In the genomic region with DNA sequence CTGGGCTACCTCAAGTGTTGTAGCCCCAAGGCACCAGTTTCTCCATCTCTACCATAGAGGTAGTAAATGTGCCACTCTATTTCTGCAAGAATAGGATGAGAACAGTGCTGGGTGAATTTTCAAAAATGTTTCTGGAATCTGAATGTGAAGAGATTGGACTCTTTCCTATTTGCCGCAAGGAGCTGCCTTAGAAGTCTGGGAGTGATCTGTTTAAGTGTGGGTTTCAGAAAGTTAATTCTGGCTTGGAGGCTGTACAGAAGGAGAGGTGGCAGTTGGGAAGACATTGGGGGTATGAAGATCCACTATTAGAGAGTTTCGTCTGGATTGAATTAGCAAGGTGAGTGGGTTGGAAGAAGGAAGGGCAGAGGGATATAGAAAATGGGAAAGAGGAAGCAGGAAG, we compare ENCODE assay signal across 15 mouse cellular contexts. TPM values are rescaled to one million over a fixed set of nuclear protein-coding genes. Genes with fewer than 3 reads are reported as not detected.
"Had no signal": no experiment of that assay in that cellular context is flagged by ENCODE, and none has a peak within 500 bp of the region (broad histone marks: within the 10 kb centered on the region; RNA-seq: fewer than 3 reads in every experiment).

No protein-coding gene starts in this region.

- DNase-seq: kidney, adult 18-20 months; kidney, adult 9 months; kidney, postnatal 14 days; kidney, postnatal 4 days; liver, embryonic 13.5 days; lung, embryonic 14.5 days; retina, postnatal 1 day; thymus, postnatal 25 days had no signal

- H3K4me1 ChIP-seq: liver, embryonic 13.5 days; midbrain, embryonic 12.5 days; midbrain, embryonic 15.5 days; neural tube, embryonic 13.5 days had no signal

- H3K4me3 ChIP-seq: liver, embryonic 13.5 days; midbrain, embryonic 12.5 days; midbrain, embryonic 15.5 days; neural tube, embryonic 13.5 days had no signal

- H3K27ac ChIP-seq: liver, embryonic 13.5 days; macrophage; midbrain, embryonic 12.5 days; midbrain, embryonic 15.5 days; neural tube, embryonic 13.5 days; stomach, postnatal 0 days had no signal

RNA-seq across cellular contexts. Expression of a gene that starts 52.0 kb away (rescaled TPM):
- total RNA-seq: megakaryocyte, adult 5-6 weeks; neutrophil, adult 5-6 weeks had no signal
- polyA plus RNA-seq: macrophage had no signal
